Comparison of ENCODE assay signal across 1 mouse cellular context in the genomic region with DNA sequence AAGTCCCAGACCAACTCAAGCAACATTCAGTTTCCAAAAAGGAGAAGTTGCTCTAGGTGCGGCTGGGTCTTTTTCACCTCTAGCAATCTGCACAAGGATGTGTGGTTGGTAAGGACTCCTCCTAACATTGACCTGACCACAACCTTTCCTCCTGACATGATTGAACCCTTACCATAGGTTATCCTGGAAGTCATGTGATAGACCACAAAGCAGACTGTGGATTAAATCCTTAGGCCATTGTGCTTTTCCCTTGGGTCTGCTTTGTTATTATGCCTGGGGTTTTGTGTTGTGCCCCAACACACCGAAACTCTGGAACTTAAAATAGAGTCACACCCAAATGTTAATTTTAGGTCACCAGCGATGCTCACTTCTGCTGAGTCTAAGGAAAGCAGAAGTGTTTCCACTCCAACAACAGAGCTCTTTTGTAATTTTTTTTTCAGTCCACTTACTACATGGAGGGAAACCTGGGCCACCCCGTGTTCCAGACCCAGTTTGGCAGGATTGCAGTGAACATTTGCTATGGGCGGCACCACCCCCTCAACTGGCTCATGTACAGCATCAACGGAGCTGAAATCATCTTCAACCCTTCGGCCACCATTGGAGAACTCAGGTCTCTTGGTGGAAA.
TF ChIP-seq lines count a peak whose summit lies in the region.

No protein-coding gene starts in this region.

TF ChIP-seq in CH12.LX, 34 proteins besides CTCF, POLR2A, EP300 and RAD21 (continued from another document):
- peak; percentile 84 for TF ChIP-seq IRF4 (IDR thresholded peaks at IDR 0.05; ENCODE audit: low read depth, low read length)
- TF ChIP-seq KAT2A (IDR thresholded peaks at IDR 0.05; ENCODE audit: insufficient replicate concordance, low read length) = no peak
- peak; percentile 94 for TF ChIP-seq MEF2A (IDR thresholded peaks at IDR 0.05; ENCODE audit: borderline replicate concordance, low read depth, low read length)
- TF ChIP-seq JUN (IDR thresholded peaks at IDR 0.05; ENCODE audit: insufficient read depth, low read depth, low read length) = no peak; the same call in 1 of the 2 replicates
- peak; percentile 78 for TF ChIP-seq MAFK (IDR thresholded peaks at IDR 0.05; ENCODE audit: insufficient replicate concordance, low read length)
- no peak for TF ChIP-seq E2F4 (IDR thresholded peaks at IDR 0.05; ENCODE audit: insufficient replicate concordance, low read depth, low read length)
- peak; percentile 94 for TF ChIP-seq ETS1 (conservative IDR thresholded peaks at IDR 0.05; ENCODE audit: low read depth, low read length)
- TF ChIP-seq TCF12 (IDR thresholded peaks at IDR 0.05; ENCODE audit: low read depth, low read length) = peak; percentile 48
- TF ChIP-seq MXI1 (IDR thresholded peaks at IDR 0.05; ENCODE audit: low read depth, low read length) = peak; percentile 18; the same call in 1 of the 2 replicates
- no peak for TF ChIP-seq SMC3 (IDR thresholded peaks at IDR 0.05; ENCODE audit: low read depth, low read length)
- TF ChIP-seq CHD2 (IDR thresholded peaks at IDR 0.05; ENCODE audit: low read length) = peak; percentile 14; the same call in 1 of the 2 replicates
- TF ChIP-seq SIN3A (IDR thresholded peaks at IDR 0.05; ENCODE audit: low read length) = no peak
- TF ChIP-seq ZC3H11A (IDR thresholded peaks at IDR 0.05; ENCODE audit: low read depth, low read length) = no peak
- 0 out of 2 replicates have a peak, but pooled peaks have one; percentile 11 for TF ChIP-seq USF2 (conservative IDR thresholded peaks at IDR 0.05; ENCODE audit: low read depth, low read length)
